Mouse (Mus musculus) heart, embryonic 12.5 days (tissue): ENCODE measurements around the gene Foxo4. TPM values are rescaled to one million over a fixed set of nuclear protein-coding genes. Genes with fewer than 3 reads are reported as not detected.
A peak's percentile ranks its signal among the peaks of the same experiment; 100 is the strongest.

Experiments
- ATAC-seq: fragments of 200-750 bp; cut with Nextera tagmentation; 2 replicates; pipeline ENCODE4 v1.8.0; 2017; ENCODE audit warnings: moderate TSS enrichment, moderate library complexity; ENCODE audit not compliant: insufficient number of reproducible peaks, low FRiP score
- H3K27ac ChIP-seq: fragments of 300-500 bp; sonication (generic); 2 replicates; pipeline ENCODE4 v1.5.1; 2016; ENCODE audit warnings: mild to moderate bottlenecking, moderate library complexity; ENCODE audit not compliant: poor library complexity, severe bottlenecking
- H3K27me3 ChIP-seq: fragments of 300-500 bp; sonication (generic); replicated peaks from 2 replicates; pipeline ENCODE4 v1.6.1; 2016; ENCODE audit warnings: mild to moderate bottlenecking, moderate library complexity
- H3K36me3 ChIP-seq: fragments of 300-500 bp; sonication (generic); 2 replicates; pipeline ENCODE4 v1.6.1; 2016; ENCODE audit warnings: mild to moderate bottlenecking, moderate library complexity
- H3K4me1 ChIP-seq: fragments of 300-500 bp; sonication (generic); replicated peaks from 2 replicates; pipeline ENCODE4 v1.6.1; 2016; ENCODE audit warnings: mild to moderate bottlenecking
- H3K4me2 ChIP-seq: fragments of 300-500 bp; sonication (generic); 2 replicates; pipeline ENCODE4 v1.6.1; 2016; ENCODE audit warnings: mild to moderate bottlenecking, moderate library complexity
- H3K4me3 ChIP-seq: fragments of 300-500 bp; sonication (generic); 2 replicates; pipeline ENCODE4 v1.5.1; 2016; ENCODE audit warnings: mild to moderate bottlenecking
- H3K9ac ChIP-seq: fragments of 300-500 bp; sonication (generic); 2 replicates; pipeline ENCODE4 v1.6.1; 2016; ENCODE audit warnings: mild to moderate bottlenecking, moderate library complexity
- H3K9me3 ChIP-seq: fragments of 300-500 bp; sonication (generic); replicated peaks from 2 replicates; pipeline ENCODE4 v1.6.1; 2016; ENCODE audit warnings: mild to moderate bottlenecking, moderate library complexity
- WGBS: fragments of 180-500 bp; shearing (Covaris S2); methylation state at CpG from one replicate; pipeline ENCODE4 v1.1.7; 2016; 5-methylcytosine and 5-hydroxymethylcytosine counted together
- polyA plus RNA-seq: library from polyadenylated mRNA; unstranded; fragments of >200 nt; fragmentation: Nextera tagmentation; extraction: Ambion mirVana; gene quantifications from 2 replicates; pipeline ENCODE4 v1.2.1, GENCODE M21; 2016

The Foxo4 gene
- polyA plus RNA-seq, 1 experiment from 2014 or later = 1.7 TPM

DNA sequence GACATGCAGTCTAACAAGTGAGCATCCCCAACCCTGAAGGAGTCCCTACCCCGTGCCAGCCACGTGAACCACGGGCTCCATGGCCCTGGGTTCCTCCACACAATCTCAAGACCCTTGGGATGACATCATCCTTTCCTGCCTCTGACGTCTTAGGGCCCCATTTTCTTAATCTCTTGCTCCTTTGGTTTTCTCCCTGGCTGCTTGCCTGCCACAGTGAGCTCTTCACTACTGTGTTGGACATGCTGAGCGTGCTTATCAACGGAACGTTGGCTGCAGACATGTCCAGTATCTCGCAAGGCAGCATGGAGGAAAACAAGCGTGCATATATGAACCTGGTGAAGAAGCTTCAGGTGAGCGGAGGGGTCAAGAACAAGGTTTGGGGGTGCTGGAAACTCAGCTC lies 35.8 kb downstream of the Foxo4 start:
- Histone ChIP-seq H3K9me3 (no peaks in the 10 kb centered on the region), H3K36me3 (peaks cover 84% of the 10 kb centered on the region), H3K9ac (no peak overlapping the region), H3K27me3 (no peaks in the 10 kb centered on the region), H3K27ac (no peak overlapping the region), H3K4me3 (no peak overlapping the region), H3K4me2 (no peak overlapping the region), H3K4me1 (peaks cover 7% of the 10 kb centered on the region; the same call in 1 of the 2 replicates)
- ATAC-seq = no peak; the same call in 1 of the 2 replicates
- WGBS = 62% methylated on average over 10 of the region's 10 CpGs

DNA sequence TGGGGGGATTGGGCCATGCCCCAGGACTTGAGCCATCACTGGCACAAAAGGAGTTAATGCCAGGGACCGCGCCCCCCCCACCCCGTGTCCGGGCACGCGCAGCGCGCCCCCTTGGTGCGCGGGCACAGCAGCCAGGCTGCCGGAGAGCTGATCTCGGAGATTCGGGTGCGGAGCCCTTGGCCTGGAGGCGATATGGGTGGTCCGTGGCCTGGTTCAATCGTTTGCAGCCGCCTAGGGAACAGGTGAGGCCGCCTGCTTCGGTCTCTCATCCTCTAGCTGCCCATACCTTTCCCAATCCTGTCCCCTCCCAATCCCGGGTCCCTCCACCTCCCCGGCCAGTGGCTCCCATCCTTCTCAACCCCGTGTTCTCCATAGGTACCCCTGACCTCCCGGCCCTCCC lies 44.7 kb downstream of the Foxo4 start, which contains the start of gene Nlgn3:
Gene Nlgn3 (plus strand): TSS at position 114 of the 400 bp plus-strand sequence.
- H3K9ac ChIP-seq = peak within 1 kb of the TSS; percentile 62
- 0 out of 2 replicates have a peak, but pooled peaks have one; percentile 12 for ATAC-seq
- 21% methylated on average over 24 of the region's 24 CpGs for WGBS
- H3K4me3 ChIP-seq = peak within 1 kb of the TSS; percentile 43
- peaks cover 18% of the 10 kb centered on the region; the same call in 1 of the 2 replicates for H3K4me1 ChIP-seq
- 0 out of 2 replicates have a peak, but pooled peaks cover 9% of the 10 kb centered on the region for H3K27me3 ChIP-seq
- peaks cover 25% of the 10 kb centered on the region for H3K36me3 ChIP-seq
- peak within 1 kb of the TSS; percentile 69 for H3K4me2 ChIP-seq
- H3K9me3 ChIP-seq = no peaks in the 10 kb centered on the region
- H3K27ac ChIP-seq = no peak within 1 kb of the TSS

GRCm38 (mm10) chrX:101299473-101300426 lies 45.4 kb downstream of the Foxo4 start:
- Histone ChIP-seq H3K27ac (no peak overlapping the region), H3K27me3 (0 out of 2 replicates have a peak, but pooled peaks cover 9% of the 10 kb centered on the region), H3K4me1 (peaks cover 18% of the 10 kb centered on the region; the same call in 1 of the 2 replicates), H3K4me3 (peak overlapping the region; percentile 43), H3K36me3 (peaks cover 21% of the 10 kb centered on the region), H3K9me3 (no peaks in the 10 kb centered on the region), H3K9ac (peak overlapping the region; percentile 62), H3K4me2 (peak overlapping the region; percentile 69)
- ATAC-seq = peak; percentile 31; the same call in 1 of the 2 replicates
- WGBS = 17% methylated on average over 13 of the region's 13 CpGs

DNA sequence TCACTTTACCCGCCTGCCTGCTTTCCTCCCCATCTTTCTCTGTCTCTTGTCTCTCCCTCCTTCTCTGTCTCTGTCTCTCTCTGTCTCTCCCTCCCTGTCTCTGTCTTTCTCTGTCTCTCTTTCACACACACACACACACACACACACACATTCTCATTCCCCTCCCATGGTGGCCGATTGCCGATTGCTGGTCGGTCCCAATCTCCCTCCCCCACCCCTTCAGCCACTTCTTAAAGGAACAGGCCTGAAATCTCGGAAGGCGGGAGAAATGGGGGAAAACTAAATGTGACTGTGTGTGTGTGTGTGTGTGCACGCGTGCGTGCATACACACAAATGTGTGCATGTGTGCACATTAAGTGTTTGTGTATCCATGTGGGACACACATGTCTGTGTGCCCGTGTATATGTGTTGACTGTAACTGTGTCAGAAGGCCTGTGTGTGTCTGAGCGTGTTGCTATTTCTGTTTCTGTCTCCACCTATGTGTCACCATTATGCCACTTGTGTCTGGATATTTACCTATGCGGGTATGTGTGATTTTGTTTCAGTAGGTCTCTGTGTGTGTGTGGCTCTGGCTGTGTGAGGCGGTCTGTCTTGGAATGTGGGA lies 46.2 kb downstream of the Foxo4 start:
- ATAC-seq = 0 out of 2 replicates have a peak, but pooled peaks have one; percentile 18
- 0 out of 2 replicates have a peak overlapping the region, but pooled peaks have one; percentile 27 for H3K27ac ChIP-seq
- 38% methylated on average over 13 of the region's 13 CpGs for WGBS
- peak overlapping the region; percentile 69 for H3K4me2 ChIP-seq
- no peaks in the 10 kb centered on the region for H3K9me3 ChIP-seq
- peaks cover 20% of the 10 kb centered on the region for H3K36me3 ChIP-seq
- H3K27me3 ChIP-seq = 0 out of 2 replicates have a peak, but pooled peaks cover 13% of the 10 kb centered on the region
- H3K9ac ChIP-seq = peak overlapping the region; percentile 50; the same call in 1 of the 2 replicates
- peaks cover 18% of the 10 kb centered on the region; the same call in 1 of the 2 replicates for H3K4me1 ChIP-seq
- H3K4me3 ChIP-seq = peak overlapping the region; percentile 43

DNA sequence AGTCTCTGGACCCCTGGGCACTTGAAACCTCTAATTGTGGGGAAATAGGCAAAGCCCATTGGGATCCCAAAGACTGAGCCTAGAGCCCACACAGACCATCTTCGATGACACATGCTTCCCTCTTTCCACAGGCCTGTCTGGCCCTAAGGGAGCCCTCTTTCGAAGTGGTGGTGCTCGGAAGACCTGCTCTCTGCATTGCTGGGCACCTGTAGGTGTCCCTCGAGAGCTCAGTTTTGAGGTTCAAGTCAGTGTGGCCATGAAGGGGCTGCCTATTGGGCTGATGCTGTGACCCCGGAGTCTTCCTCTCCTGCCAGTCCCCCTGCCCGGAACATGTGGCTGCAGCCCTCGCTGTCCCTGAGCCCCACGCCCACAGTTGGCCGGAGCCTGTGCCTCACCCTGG lies 47.3 kb downstream of the Foxo4 start:
- peaks cover 10% of the 10 kb centered on the region; the same call in 1 of the 2 replicates for H3K36me3 ChIP-seq
- H3K27ac ChIP-seq = no peak overlapping the region
- no peak for ATAC-seq
- WGBS = 81% methylated on average over 9 of the region's 9 CpGs
- H3K27me3 ChIP-seq = peaks cover 23% of the 10 kb centered on the region
- H3K9ac ChIP-seq = no peak overlapping the region
- no peak overlapping the region for H3K4me3 ChIP-seq
- H3K4me1 ChIP-seq = peaks cover 18% of the 10 kb centered on the region; the same call in 1 of the 2 replicates
- H3K9me3 ChIP-seq = no peaks in the 10 kb centered on the region
- H3K4me2 ChIP-seq = no peak overlapping the region

- no peak overlapping the region for H3K27ac ChIP-seq
- H3K9ac ChIP-seq = no peak overlapping the region
- WGBS = 45% methylated on average over 2 of the region's 2 CpGs
- H3K9me3 ChIP-seq = no peaks in the 10 kb centered on the region
- ATAC-seq = no peak
- peaks cover 9% of the 10 kb centered on the region; the same call in 1 of the 2 replicates for H3K4me1 ChIP-seq
- H3K27me3 ChIP-seq = peaks cover 27% of the 10 kb centered on the region
- H3K36me3 ChIP-seq = no peaks in the 10 kb centered on the region
- H3K4me3 ChIP-seq = no peak overlapping the region
- H3K4me2 ChIP-seq = no peak overlapping the region
Measured at GRCm38 (mm10) chrX:101304646-101305045, 50.3 kb downstream of the Foxo4 start.

- no peaks in the 10 kb centered on the region for H3K36me3 ChIP-seq
Measured at GRCm38 (mm10) chrX:101309299-101309698, 55.0 kb downstream of the Foxo4 start.

More at GRCm38 (mm10) chrX:101309299-101309698, 55.0 kb downstream of the Foxo4 start:
- 83% methylated on average over 5 of the region's 5 CpGs for WGBS
- Histone ChIP-seq H3K27me3 (peaks cover 26% of the 10 kb centered on the region), H3K9me3 (no peaks in the 10 kb centered on the region), H3K4me1 (no peaks in the 10 kb centered on the region), H3K4me2 (no peak overlapping the region), H3K27ac (no peak overlapping the region), H3K4me3 (no peak overlapping the region), H3K9ac (no peak overlapping the region)
- ATAC-seq = no peak

Other genes starting within 250 kb of the Foxo4 start
- gene Tex11, start 194.9 kb upstream of the Foxo4 start, polyA plus RNA-seq = 0.23 and 0.29 TPM in 2 replicates
- 0.24 and 0.71 TPM in 2 replicates for gene Slc7a3, start 168.5 kb upstream of the Foxo4 start, polyA plus RNA-seq
- 47.4 and 49.5 TPM in 2 replicates for gene Snx12, start 32.0 kb upstream of the Foxo4 start, polyA plus RNA-seq
- gene Gm614, start 9.5 kb downstream of the Foxo4 start, polyA plus RNA-seq = not detected in 2 replicates
- 10.7 and 11.8 TPM in 2 replicates for gene Il2rg, start 13.7 kb downstream of the Foxo4 start, polyA plus RNA-seq
- not detected in 2 replicates for gene Gm20489, start 14.5 kb downstream of the Foxo4 start, polyA plus RNA-seq
- gene Med12, start 19.5 kb downstream of the Foxo4 start, polyA plus RNA-seq = 30.5 and 30.7 TPM in 2 replicates
- gene Nlgn3, start 44.6 kb downstream of the Foxo4 start, polyA plus RNA-seq = 2.2 and 2.9 TPM in 2 replicates
- 0.13 and 0.66 TPM in 2 replicates for gene Gjb1, start 121.8 kb downstream of the Foxo4 start, polyA plus RNA-seq
- 29.9 and 30.0 TPM in 2 replicates for gene Zmym3, start 166.3 kb downstream of the Foxo4 start, polyA plus RNA-seq
- 290 and 312 TPM in 2 replicates for gene Nono, start 174.8 kb downstream of the Foxo4 start, polyA plus RNA-seq
- gene Itgb1bp2, start 194.6 kb downstream of the Foxo4 start, polyA plus RNA-seq = 52.7 and 54.9 TPM in 2 replicates